Mouse (Mus musculus) bone marrow, adult 2 months (tissue): ENCODE measurements around the gene Mlxip.

ENCODE experiments used
- CTCF ChIP-seq: fragments of 200-500 bp; IDR thresholded peaks from 2 replicates; pipeline ENCODE4 v1.5.1; 2011; ENCODE audit warnings: low read length, control low read depth; ENCODE audit not compliant: control insufficient read depth, insufficient read depth
- POLR2A ChIP-seq: fragments of 200-500 bp; IDR thresholded peaks from 2 replicates; pipeline ENCODE4 v1.6.1; 2011; ENCODE audit warnings: low read depth, mild to moderate bottlenecking, control low read depth, low read length, borderline replicate concordance; ENCODE audit not compliant: control insufficient read depth

GRCm38 (mm10) chr5:123357253-123357652 is 37.3 kb upstream of the Mlxip start:
- no peak for TF ChIP-seq POLR2A
- no peak for TF ChIP-seq CTCF
